8 mouse cellular contexts compared by ENCODE assay signal in genomic region chr2:181319248-181320102, GRCm38 (mm10). TPM values are rescaled to one million over a fixed set of nuclear protein-coding genes. Genes with fewer than 3 reads are reported as not detected.
DNase-seq lines count a peak whose midpoint lies in the region; ATAC-seq and TF ChIP-seq lines count a peak whose summit lies in the region.

Gene Rtel1 (plus strand): TSS chr2:181319739.

- WGBS in forebrain, embryonic 16.5 days = 6% methylated on average over 40 of the region's 40 CpGs
- WGBS in lung, embryonic 15.5 days = 4% methylated on average over 40 of the region's 40 CpGs

- peak within 1 kb of the TSS; percentile 86 for H3K4me2 ChIP-seq in forebrain, embryonic 16.5 days (ENCODE audit: low read length)
- H3K4me2 ChIP-seq in lung, embryonic 15.5 days = peak within 1 kb of the TSS; percentile 84

- H3K27ac ChIP-seq in ES-E14 (ENCODE audit: insufficient read depth, low read depth, low read length, poor library complexity, severe bottlenecking) = peak within 1 kb of the TSS; percentile 94
- peak within 1 kb of the TSS; percentile 33; the same call in 1 of the 2 replicates for H3K27ac ChIP-seq in forebrain, embryonic 16.5 days (ENCODE audit: low read length)
- peak within 1 kb of the TSS; percentile 88 for H3K27ac ChIP-seq in layer of hippocampus, adult 2 months
- peak within 1 kb of the TSS; percentile 85 for H3K27ac ChIP-seq in lung, embryonic 15.5 days

- H3K4me1 ChIP-seq in ES-E14 (ENCODE audit: control insufficient read depth in 2 of 2, insufficient read depth in 2 of 2, low read length in 2 of 2, poor library complexity in 1 of 2) = peaks cover 4 to 17% of the 10 kb centered on the region in 2 experiments; a peak in 2 of 4 replicates
- H3K4me1 ChIP-seq in forebrain, embryonic 16.5 days (replicated peaks; ENCODE audit: control insufficient read depth, insufficient read depth, low read length) = peaks cover 10% of the 10 kb centered on the region
- peaks cover 11% of the 10 kb centered on the region for H3K4me1 ChIP-seq in lung, embryonic 15.5 days

- ATAC-seq in forebrain, embryonic 16.5 days = peak; percentile 92
- ATAC-seq in lung, embryonic 15.5 days (ENCODE audit: borderline replicate concordance, extremely low read depth, low FRiP score, low TSS enrichment) = peak; percentile 88

- H3K9ac ChIP-seq in ES-E14 (ENCODE audit: insufficient read depth, low read depth, low read length, poor library complexity, severe bottlenecking) = peak within 1 kb of the TSS; percentile 99
- H3K9ac ChIP-seq in forebrain, embryonic 16.5 days (replicated peaks; ENCODE audit: low read depth, low read length) = peak within 1 kb of the TSS; percentile 58
- H3K9ac ChIP-seq in lung, embryonic 15.5 days = peak within 1 kb of the TSS; percentile 61

- peak within 1 kb of the TSS; percentile 99 to 100 for H3K4me3 ChIP-seq in ES-E14 (ENCODE audit: insufficient read depth in 1 of 2, low read depth in 1 of 2, low read length in 2 of 2, poor library complexity in 1 of 2, severe bottlenecking in 1 of 2)
- peak within 1 kb of the TSS; percentile 74 for H3K4me3 ChIP-seq in forebrain, embryonic 16.5 days (replicated peaks; ENCODE audit: low read length)
- H3K4me3 ChIP-seq in layer of hippocampus, adult 2 months = peak within 1 kb of the TSS; percentile 58
- peak within 1 kb of the TSS; percentile 71 for H3K4me3 ChIP-seq in lung, embryonic 15.5 days

- H3K36me3 ChIP-seq in ES-E14 (ENCODE audit: control insufficient read depth, insufficient read depth, low read length, poor library complexity, severe bottlenecking) = peaks cover 23% of the 10 kb centered on the region
- peaks cover 4% of the 10 kb centered on the region; the same call in 1 of the 2 replicates for H3K36me3 ChIP-seq in forebrain, embryonic 16.5 days (ENCODE audit: control insufficient read depth, insufficient read depth)
- H3K36me3 ChIP-seq in lung, embryonic 15.5 days = peaks cover 26% of the 10 kb centered on the region

- peak; percentile 60 for TF ChIP-seq CTCF in layer of hippocampus, adult 2 months (conservative IDR thresholded peaks at IDR 0.05)

- H3K27me3 ChIP-seq in forebrain, embryonic 16.5 days (replicated peaks; ENCODE audit: control insufficient read depth, insufficient read depth, low read length) = no peaks in the 10 kb centered on the region; the same call in 1 of the 2 replicates
- peaks cover 20% of the 10 kb centered on the region for H3K27me3 ChIP-seq in lung, embryonic 15.5 days

- H3K9me3 ChIP-seq in ES-E14 (ENCODE audit: control insufficient read depth, insufficient read depth, low read depth, low read length) = no peaks in the 10 kb centered on the region
- no peaks in the 10 kb centered on the region for H3K9me3 ChIP-seq in forebrain, embryonic 16.5 days (ENCODE audit: control insufficient read depth, low read length)
- H3K9me3 ChIP-seq in lung, embryonic 15.5 days = no peaks in the 10 kb centered on the region

- intact Hi-C loops in heart, postnatal 36 days (cut with DNase I) = loop anchor here (2.0 to 5.0 kb wide), 2 partner anchors 31 to 132 kb away; partner anchors contain the start of genes Gmeb2 and Ppdpf

- in situ Hi-C loops in ES-E14 (cut with MboI; ENCODE audit: low sequenced_read_pairs in 2 of 2, unreplicated experiment in 2 of 2) = no loop called here

- peak; percentile 82 for DNase-seq in ES-E14 (ENCODE audit: low read depth, low spot score)
- peak; percentile 76 for DNase-seq in cerebellum, adult 11-12 months
- DNase-seq in heart, postnatal 36 days = peak; percentile 80 to 85
- DNase-seq in layer of hippocampus, adult 2 months (ENCODE audit: low spot score in 2 of 2) = peak; percentile 80 to 81
- peak; percentile 57 for DNase-seq in ovary, adult 18-20 months (ENCODE audit: low spot score)
- DNase-seq in thymus, postnatal 0 days (ENCODE audit: low spot score) = peak; percentile 88

TF ChIP-seq in ES-E14, 5 proteins besides CTCF, POLR2A, EP300 and RAD21:
- 0 out of 2 replicates have a peak, but pooled peaks have one; percentile 32 for TF ChIP-seq CHD2 (IDR thresholded peaks at IDR 0.05; ENCODE audit: low read depth, low read length)
- TF ChIP-seq HCFC1 (IDR thresholded peaks at IDR 0.05; ENCODE audit: borderline replicate concordance, insufficient read depth, low read length) = peak; percentile 80
- TF ChIP-seq ZC3H11A (IDR thresholded peaks at IDR 0.05; ENCODE audit: borderline replicate concordance, low read depth, low read length) = no peak
- TF ChIP-seq MAFK (IDR thresholded peaks at IDR 0.05; ENCODE audit: insufficient read depth, low read depth, low read length) = peak; percentile 97
- no peak for TF ChIP-seq ZNF384 (IDR thresholded peaks at IDR 0.05; ENCODE audit: low read depth, low read length)

RNA-seq across cellular contexts. Expression of gene Rtel1, which starts in this region (rescaled TPM):
- total RNA-seq in ES-E14 (2012; rRNA removed) = 133 and 209 TPM in 2 replicates
- polyA plus RNA-seq in forebrain, embryonic 16.5 days (2015; fragmentation: Nextera tagmentation; extraction: Ambion mirVana) = 35.3 and 42.5 TPM in 2 replicates
- 10 to 100 TPM in 1 of 2 experiments, 1 to 10 TPM in 1; 9.3 to 10.1 TPM for total RNA-seq in heart, postnatal 36 days (2021)
- total RNA-seq in layer of hippocampus, adult 2 months (2021) = 10 to 100 TPM; 37.1 to 40.7 TPM
- polyA plus RNA-seq in lung, embryonic 15.5 days (2015; fragmentation: Nextera tagmentation; extraction: Ambion mirVana) = 51.2 and 52.7 TPM in 2 replicates
- 31.9 and 37.6 TPM in 2 replicates for polyA plus RNA-seq in thymus, postnatal 0 days (2015; fragmentation: Nextera tagmentation; extraction: Ambion mirVana)

Comparison
In these comparisons a context has a peak if more than half of its experiments do, and no peak if none do; other contexts are left out.
1. Peak in every context shown above with its lines: DNase-seq, ATAC-seq, H3K4me3 ChIP-seq and H3K27ac ChIP-seq.
2. H3K27ac ChIP-seq: peak in every context shown above with its lines; median percentile 94 in ES-E14; 88 in layer of hippocampus, adult 2 months; 85 in lung, embryonic 15.5 days; 33 in forebrain, embryonic 16.5 days.